Mouse (Mus musculus) thymus, adult 2 months (tissue): ENCODE results near the gene 2900026A02Rik. TPM values are rescaled to one million over a fixed set of nuclear protein-coding genes. Genes with fewer than 3 reads are reported as not detected.

ENCODE experiments used
- DNase-seq: peaks from one replicate; pipeline ENCODE4 v3.0.0; 2021
- H3K27ac ChIP-seq: fragments of 200-500 bp; 2 replicates; pipeline ENCODE4 v1.5.1; 2012; ENCODE audit warnings: low read length, control low read depth; ENCODE audit not compliant: control insufficient read depth, insufficient read depth
- H3K27me3 ChIP-seq: fragments of 200-500 bp; 2 replicates; pipeline ENCODE4 v1.6.1; 2012; ENCODE audit warnings: mild to moderate bottlenecking, low read length, moderate library complexity, mixed read lengths; ENCODE audit not compliant: control insufficient read depth, insufficient read depth
- H3K36me3 ChIP-seq: fragments of 200-500 bp; 2 replicates; pipeline ENCODE4 v1.6.1; 2012; ENCODE audit warnings: mild to moderate bottlenecking, low read length, moderate library complexity; ENCODE audit not compliant: control insufficient read depth, insufficient read depth
- H3K4me1 ChIP-seq: fragments of 200-500 bp; replicated peaks from 2 replicates; pipeline ENCODE4 v1.6.1; 2012; ENCODE audit warnings: low read length; ENCODE audit not compliant: control insufficient read depth, insufficient read depth
- H3K4me3 ChIP-seq: fragments of 200-500 bp; 2 replicates; pipeline ENCODE4 v1.5.1; 2012; ENCODE audit warnings: mild to moderate bottlenecking, low read length, control low read depth, moderate library complexity; ENCODE audit not compliant: control insufficient read depth, insufficient read depth
- CTCF ChIP-seq: fragments of 200-500 bp; IDR thresholded peaks from 2 replicates; pipeline ENCODE4 v1.5.1; 2012; ENCODE audit warnings: mild to moderate bottlenecking, control low read depth, low read length, moderate library complexity, borderline replicate concordance; ENCODE audit not compliant: control insufficient read depth, poor library complexity, insufficient read depth; ENCODE audit errors: extremely low read depth
- POLR2A ChIP-seq: fragments of 200-500 bp; IDR thresholded peaks from 2 replicates; pipeline ENCODE4 v1.6.1; 2012; ENCODE audit warnings: mild to moderate bottlenecking, low read length, control low read depth, moderate library complexity; ENCODE audit not compliant: control insufficient read depth, poor library complexity, insufficient read depth; ENCODE audit errors: extremely low read depth
- WGBS: fragments of 180-500 bp; shearing (Covaris S2); methylation state at CpG from one replicate; pipeline ENCODE4 v1.1.7; 2018; 5-methylcytosine and 5-hydroxymethylcytosine counted together
- polyA plus RNA-seq: library from polyadenylated mRNA; depleted of rRNA; stranded (reverse); fragments of >200 nt; gene quantifications from 2 replicates; pipeline ENCODE4 v1.2.3, GENCODE M21; 2012

2900026A02Rik gene
- polyA plus RNA-seq, 1 experiment: 6.9 TPM

DNA sequence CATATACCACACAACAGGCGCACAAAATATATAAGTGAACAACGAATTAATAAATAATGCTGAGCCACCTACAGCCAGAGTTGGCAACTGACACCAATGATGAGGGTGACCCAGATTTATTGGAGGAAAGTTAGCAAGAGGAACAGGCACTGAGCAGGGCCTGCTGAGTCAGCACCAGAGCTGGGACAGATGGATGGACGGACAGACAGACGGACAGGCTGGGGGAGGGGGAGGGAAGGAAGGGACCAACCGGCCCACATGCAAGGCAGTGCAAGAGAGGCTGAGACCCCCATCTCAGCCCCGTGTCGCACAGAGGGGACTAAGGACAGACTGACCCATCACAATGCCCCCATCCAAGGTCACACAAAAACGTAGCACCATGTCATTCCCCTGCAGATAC, 7.0 kb downstream of the 2900026A02Rik start:
- 86% methylated on average over 8 of the region's 8 CpGs for WGBS
- DNase-seq: no peak
- no peak overlapping the region for H3K27ac ChIP-seq
- TF ChIP-seq POLR2A (no peak), CTCF (no peak)
- no peak overlapping the region for H3K4me3 ChIP-seq
- H3K27me3 ChIP-seq: no peaks in the 10 kb centered on the region
- no peaks in the 10 kb centered on the region for H3K4me1 ChIP-seq
- no peaks in the 10 kb centered on the region for H3K36me3 ChIP-seq

DNA sequence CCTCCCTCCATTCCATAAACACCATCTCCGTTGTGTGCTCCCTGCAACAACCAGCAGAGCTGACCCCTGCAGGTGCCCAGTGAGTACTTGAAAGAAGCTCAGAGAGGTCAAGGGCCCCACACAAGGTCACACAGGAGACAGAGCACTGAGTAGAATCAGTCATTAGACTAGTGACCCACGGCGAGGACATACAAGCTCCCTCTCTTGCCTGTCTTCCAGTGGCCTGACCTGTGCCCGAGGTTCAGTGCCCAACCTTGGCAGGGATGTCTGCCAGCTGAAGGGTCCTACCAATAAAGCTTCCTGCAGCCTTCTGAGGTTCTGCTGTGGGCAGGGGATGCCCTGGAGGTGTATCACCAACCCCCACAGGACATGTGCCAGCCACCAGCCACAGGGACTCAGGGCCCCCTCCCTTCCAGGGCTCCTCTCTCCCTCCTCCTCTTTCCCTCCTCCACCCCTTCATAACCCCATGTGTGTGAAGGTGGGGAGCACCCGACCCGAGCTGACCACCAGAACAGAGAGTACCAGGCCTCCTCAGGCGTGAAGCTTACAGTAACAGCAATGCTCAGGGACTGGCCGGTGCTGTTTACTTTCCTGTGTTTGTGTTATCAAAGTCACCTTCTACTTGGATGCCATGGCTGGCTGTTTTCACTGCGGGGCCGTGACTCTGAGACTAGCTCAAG, 8.7 kb downstream of the 2900026A02Rik start:
- DNase-seq: no peak
- no peak overlapping the region for H3K27ac ChIP-seq
- no peaks in the 10 kb centered on the region for H3K36me3 ChIP-seq
- H3K4me3 ChIP-seq: no peak overlapping the region
- H3K27me3 ChIP-seq: no peaks in the 10 kb centered on the region
- TF ChIP-seq POLR2A (no peak), CTCF (no peak)
- 83% methylated on average over 10 of the region's 10 CpGs for WGBS
- no peaks in the 10 kb centered on the region for H3K4me1 ChIP-seq

- 89% methylated on average over 6 of the region's 6 CpGs for WGBS
- no peak overlapping the region for H3K4me3 ChIP-seq
- H3K36me3 ChIP-seq: no peaks in the 10 kb centered on the region
- TF ChIP-seq CTCF: no peak
- TF ChIP-seq POLR2A: no peak
- no peaks in the 10 kb centered on the region; the same call in 1 of the 2 replicates for H3K4me1 ChIP-seq
- no peaks in the 10 kb centered on the region for H3K27me3 ChIP-seq
- H3K27ac ChIP-seq: no peak overlapping the region
- DNase-seq: no peak
These were observed 10.7 kb downstream of the 2900026A02Rik start for GRCm38 (mm10) chr5:113210314-113210713.

GRCm38 (mm10) chr5:113209898-113210297, 11.1 kb downstream of the 2900026A02Rik start:
- Histone ChIP-seq H3K27me3 (no peaks in the 10 kb centered on the region), H3K4me3 (no peak overlapping the region), H3K4me1 (no peaks in the 10 kb centered on the region; the same call in 1 of the 2 replicates), H3K36me3 (no peaks in the 10 kb centered on the region), H3K27ac (no peak overlapping the region)
- TF ChIP-seq CTCF: no peak
- TF ChIP-seq POLR2A: no peak
- no peak for DNase-seq
- WGBS: 50% methylated on average over 13 of the region's 13 CpGs

DNA sequence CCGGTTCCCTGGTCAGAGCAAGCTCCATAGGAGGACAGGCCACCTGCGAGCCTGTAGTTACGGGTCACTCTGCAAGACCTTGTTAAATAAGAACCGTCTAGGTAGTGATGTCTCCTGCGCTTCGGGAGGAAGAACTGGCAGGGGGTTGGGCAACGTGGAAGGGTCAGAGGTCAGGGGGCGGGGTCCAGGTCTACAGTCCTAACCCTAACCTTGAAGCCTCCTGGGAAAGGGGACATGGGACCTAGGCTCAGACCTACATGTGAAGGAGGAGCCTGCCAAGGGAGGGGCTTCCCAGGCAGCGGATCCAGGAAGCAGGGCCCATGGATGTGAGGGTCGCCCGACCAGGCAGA, 11.7 kb downstream of the 2900026A02Rik start:
- Histone ChIP-seq H3K36me3 (no peaks in the 10 kb centered on the region), H3K27me3 (no peaks in the 10 kb centered on the region), H3K4me1 (no peaks in the 10 kb centered on the region; the same call in 1 of the 2 replicates), H3K27ac (no peak overlapping the region), H3K4me3 (no peak overlapping the region)
- no peak for TF ChIP-seq CTCF
- no peak for TF ChIP-seq POLR2A
- no peak for DNase-seq
- 86% methylated on average over 11 of the region's 11 CpGs for WGBS

- H3K27me3 ChIP-seq: no peaks in the 10 kb centered on the region
- no peak for DNase-seq
- H3K4me1 ChIP-seq: no peaks in the 10 kb centered on the region; the same call in 1 of the 2 replicates
- WGBS: 82% methylated on average over 11 of the region's 11 CpGs
- TF ChIP-seq POLR2A (no peak), CTCF (no peak)
- no peak overlapping the region for H3K4me3 ChIP-seq
- H3K36me3 ChIP-seq: no peaks in the 10 kb centered on the region
- H3K27ac ChIP-seq: no peak overlapping the region
These were observed 12.2 kb downstream of the 2900026A02Rik start for GRCm38 (mm10) chr5:113208622-113209400.
